In genomic region chr3:51377878-51378664, GRCm38 (mm10) we compare ENCODE assay signal across 8 mouse cellular contexts. TPM values are rescaled to one million over a fixed set of nuclear protein-coding genes. Genes with fewer than 3 reads are reported as not detected.
A peak's percentile ranks its signal among the peaks of the same experiment; 100 is the strongest.
DNase-seq lines count a peak whose midpoint lies in the region; ATAC-seq and TF ChIP-seq lines count a peak whose summit lies in the region.

No protein-coding gene starts in this region.

- peak; percentile 71 for DNase-seq in 3T3-L1 (ENCODE audit: low read depth, low spot score)
- peak; percentile 82 for DNase-seq in embryonic facial prominence, embryonic 11.5 days (ENCODE audit: low spot score)
- no peak for DNase-seq in hindbrain, embryonic 10.5 days (ENCODE audit: low spot score)
- DNase-seq in liver, adult 2 months (ENCODE audit: extremely low read depth, low read depth, low spot score) = peak; percentile 64
- peak; percentile 70 for DNase-seq in midbrain, postnatal 0 days (ENCODE audit: low spot score)
- DNase-seq in right cerebral cortex, postnatal 14 days = no peak
- DNase-seq in urinary bladder, postnatal 10 days (ENCODE audit: low spot score) = no peak

- H3K4me1 ChIP-seq in embryonic facial prominence, embryonic 11.5 days (ENCODE audit: control insufficient read depth, insufficient read depth, low read length) = no peaks in the 10 kb centered on the region
- H3K4me1 ChIP-seq in hindbrain, embryonic 10.5 days (replicated peaks) = peaks cover 5% of the 10 kb centered on the region; the same call in 1 of the 2 replicates
- H3K4me1 ChIP-seq in liver, adult 2 months (ENCODE audit: control insufficient read depth, insufficient read depth, low read length) = peaks cover 8% of the 10 kb centered on the region
- no peaks in the 10 kb centered on the region for H3K4me1 ChIP-seq in midbrain, postnatal 0 days (ENCODE audit: insufficient read depth, low read length)

- no peak for TF ChIP-seq POLR2A in liver, adult 2 months (IDR thresholded peaks at IDR 0.05; ENCODE audit: extremely low read depth, insufficient read depth, low read length)

- peak; percentile 9; the same call in 1 of the 2 replicates for TF ChIP-seq CTCF in liver, adult 2 months (IDR thresholded peaks at IDR 0.05; ENCODE audit: low read depth, low read length)
- TF ChIP-seq CTCF in midbrain, postnatal 0 days (IDR thresholded peaks at IDR 0.05) = peak; percentile 71

- no peak overlapping the region for H3K27ac ChIP-seq in embryonic facial prominence, embryonic 11.5 days (replicated peaks; ENCODE audit: low read depth, low read length)
- peak overlapping the region; percentile 53; the same call in 1 of the 2 replicates for H3K27ac ChIP-seq in hindbrain, embryonic 10.5 days
- no peak overlapping the region for H3K27ac ChIP-seq in liver, adult 2 months (replicated peaks; ENCODE audit: insufficient read depth, low read depth, low read length)
- H3K27ac ChIP-seq in midbrain, postnatal 0 days (ENCODE audit: low read depth, low read length) = no peak overlapping the region

- H3K4me3 ChIP-seq in embryonic facial prominence, embryonic 11.5 days (ENCODE audit: low read depth, low read length) = peak overlapping the region; percentile 11; the same call in 1 of the 2 replicates
- H3K4me3 ChIP-seq in hindbrain, embryonic 10.5 days = peak overlapping the region; percentile 37
- peak overlapping the region; percentile 39 for H3K4me3 ChIP-seq in liver, adult 2 months (ENCODE audit: insufficient read depth, low read depth, low read length)
- peak overlapping the region; percentile 18; the same call in 1 of the 2 replicates for H3K4me3 ChIP-seq in midbrain, postnatal 0 days (ENCODE audit: low read depth, low read length)

- H3K4me2 ChIP-seq in embryonic facial prominence, embryonic 11.5 days (ENCODE audit: low read depth, low read length) = peak overlapping the region; percentile 7
- peak overlapping the region; percentile 33 for H3K4me2 ChIP-seq in midbrain, postnatal 0 days (ENCODE audit: low read depth, low read length, poor library complexity, severe bottlenecking)

- H3K9ac ChIP-seq in embryonic facial prominence, embryonic 11.5 days (replicated peaks; ENCODE audit: low read length) = no peak overlapping the region; the same call in 1 of the 2 replicates
- H3K9ac ChIP-seq in liver, adult 2 months (ENCODE audit: low read depth, low read length) = peak overlapping the region; percentile 51
- H3K9ac ChIP-seq in midbrain, postnatal 0 days (replicated peaks; ENCODE audit: low read length, poor library complexity, severe bottlenecking) = no peak overlapping the region

- WGBS in embryonic facial prominence, embryonic 11.5 days = 42% methylated on average over 31 of the region's 31 CpGs
- 52% methylated on average over 31 of the region's 31 CpGs for whole genome bisulfite sequencing in hindbrain, embryonic 10.5 days
- 35% methylated on average over 31 of the region's 31 CpGs for WGBS in liver, adult 2 months
- WGBS in midbrain, postnatal 0 days = 37% methylated on average over 31 of the region's 31 CpGs

- no peaks in the 10 kb centered on the region for H3K36me3 ChIP-seq in embryonic facial prominence, embryonic 11.5 days (replicated peaks; ENCODE audit: control insufficient read depth, insufficient read depth, low read depth, low read length)
- no peaks in the 10 kb centered on the region for H3K36me3 ChIP-seq in hindbrain, embryonic 10.5 days
- H3K36me3 ChIP-seq in liver, adult 2 months (ENCODE audit: control insufficient read depth, insufficient read depth, low read length) = no peaks in the 10 kb centered on the region
- H3K36me3 ChIP-seq in midbrain, postnatal 0 days (ENCODE audit: insufficient read depth, low read length) = no peaks in the 10 kb centered on the region

- peak; percentile 83 for ATAC-seq in CD4-positive, CD25-positive, alpha-beta regulatory T cell, adult 4 months
- ATAC-seq in embryonic facial prominence, embryonic 11.5 days (replicated peaks; ENCODE audit: insufficient number of reproducible peaks, low FRiP score, low TSS enrichment, low read depth) = 0 out of 2 replicates have a peak, but pooled peaks have one; percentile 8
- ATAC-seq in midbrain, postnatal 0 days (ENCODE audit: low FRiP score) = no peak

- H3K27me3 ChIP-seq in embryonic facial prominence, embryonic 11.5 days (ENCODE audit: control insufficient read depth, insufficient read depth, low read length) = no peaks in the 10 kb centered on the region
- no peaks in the 10 kb centered on the region for H3K27me3 ChIP-seq in hindbrain, embryonic 10.5 days (ENCODE audit: insufficient read depth, poor library complexity, severe bottlenecking)
- no peaks in the 10 kb centered on the region for H3K27me3 ChIP-seq in liver, adult 2 months (ENCODE audit: control insufficient read depth, insufficient read depth, low read length)
- H3K27me3 ChIP-seq in midbrain, postnatal 0 days (ENCODE audit: insufficient read depth, low read length) = no peaks in the 10 kb centered on the region

- no peaks in the 10 kb centered on the region for H3K9me3 ChIP-seq in embryonic facial prominence, embryonic 11.5 days (replicated peaks; ENCODE audit: control insufficient read depth, low read length)
- H3K9me3 ChIP-seq in hindbrain, embryonic 10.5 days = no peaks in the 10 kb centered on the region
- H3K9me3 ChIP-seq in midbrain, postnatal 0 days (ENCODE audit: low read length) = no peaks in the 10 kb centered on the region

- H3K79me2 ChIP-seq in liver, adult 2 months (ENCODE audit: control insufficient read depth, insufficient read depth, low read length) = no peaks in the 10 kb centered on the region

RNA-seq across cellular contexts. Expression of gene Mgarp, which starts 18.5 kb away (rescaled TPM):
- 1 to 10 TPM; 1.7 to 2.4 TPM for polyA plus RNA-seq in CD4-positive, CD25-positive, alpha-beta regulatory T cell, adult 4 months (2017; shearing (Covaris generic))
- 9.1 and 16.1 TPM in 2 replicates for polyA plus RNA-seq in embryonic facial prominence, embryonic 11.5 days (2014; fragmentation: Nextera tagmentation; extraction: Ambion mirVana)
- polyA plus RNA-seq in hindbrain, embryonic 10.5 days (2016; fragmentation: Nextera tagmentation; extraction: Ambion mirVana) = 7.5 and 11.8 TPM in 2 replicates
- total RNA-seq in liver, adult 2 months (2014; rRNA removed) = 2.8 TPM in 1 of 2 replicates, not detected in the other
- 0.10 TPM in 1 of 2 replicates, not detected in the other for polyA plus RNA-seq in liver, adult 2 months (2012; rRNA removed)
- total RNA-seq in midbrain, postnatal 0 days (2014; rRNA removed) = 0.49 TPM in 1 of 2 replicates, not detected in the other
- polyA plus RNA-seq in midbrain, postnatal 0 days (2015; fragmentation: Nextera tagmentation; extraction: Ambion mirVana) = 0.40 and 0.49 TPM in 2 replicates

RNA-seq across cellular contexts. Expression of gene Ndufc1, which starts 30.7 kb away (rescaled TPM):
- 100 to 1,000 TPM; 177 to 260 TPM for polyA plus RNA-seq in CD4-positive, CD25-positive, alpha-beta regulatory T cell, adult 4 months (2017; shearing (Covaris generic))
- 722 TPM in 2 replicates for polyA plus RNA-seq in embryonic facial prominence, embryonic 11.5 days (2014; fragmentation: Nextera tagmentation; extraction: Ambion mirVana)
- 675 and 776 TPM in 2 replicates for polyA plus RNA-seq in hindbrain, embryonic 10.5 days (2016; fragmentation: Nextera tagmentation; extraction: Ambion mirVana)
- 104 and 139 TPM in 2 replicates for total RNA-seq in liver, adult 2 months (2014; rRNA removed)
- polyA plus RNA-seq in liver, adult 2 months (2012; rRNA removed) = 179 and 231 TPM in 2 replicates
- total RNA-seq in midbrain, postnatal 0 days (2014; rRNA removed) = 31.5 and 36.4 TPM in 2 replicates
- 961 and 994 TPM in 2 replicates for polyA plus RNA-seq in midbrain, postnatal 0 days (2015; fragmentation: Nextera tagmentation; extraction: Ambion mirVana)

RNA-seq across cellular contexts. Expression of gene Naa15, which starts 36.9 kb away (rescaled TPM):
- polyA plus RNA-seq in CD4-positive, CD25-positive, alpha-beta regulatory T cell, adult 4 months (2017; shearing (Covaris generic)) = 10 to 100 TPM; 18.4 to 30.4 TPM
- 49.1 and 54.9 TPM in 2 replicates for polyA plus RNA-seq in embryonic facial prominence, embryonic 11.5 days (2014; fragmentation: Nextera tagmentation; extraction: Ambion mirVana)
- polyA plus RNA-seq in hindbrain, embryonic 10.5 days (2016; fragmentation: Nextera tagmentation; extraction: Ambion mirVana) = 53.2 and 64.6 TPM in 2 replicates
- total RNA-seq in liver, adult 2 months (2014; rRNA removed) = 14.8 TPM in 2 replicates
- polyA plus RNA-seq in liver, adult 2 months (2012; rRNA removed) = 1.8 and 2.0 TPM in 2 replicates
- 19.5 and 33.8 TPM in 2 replicates for total RNA-seq in midbrain, postnatal 0 days (2014; rRNA removed)
- 26.4 and 29.7 TPM in 2 replicates for polyA plus RNA-seq in midbrain, postnatal 0 days (2015; fragmentation: Nextera tagmentation; extraction: Ambion mirVana)

RNA-seq across cellular contexts. Expression of gene Elf2, which starts 37.6 kb away (rescaled TPM):
- polyA plus RNA-seq in CD4-positive, CD25-positive, alpha-beta regulatory T cell, adult 4 months (2017; shearing (Covaris generic)) = 10 to 100 TPM; 55.9 to 66.9 TPM
- polyA plus RNA-seq in embryonic facial prominence, embryonic 11.5 days (2014; fragmentation: Nextera tagmentation; extraction: Ambion mirVana) = 47.3 and 48.9 TPM in 2 replicates
- 35.4 and 40.5 TPM in 2 replicates for polyA plus RNA-seq in hindbrain, embryonic 10.5 days (2016; fragmentation: Nextera tagmentation; extraction: Ambion mirVana)
- total RNA-seq in liver, adult 2 months (2014; rRNA removed) = 22.1 and 23.8 TPM in 2 replicates
- 13.8 and 14.0 TPM in 2 replicates for polyA plus RNA-seq in liver, adult 2 months (2012; rRNA removed)
- total RNA-seq in midbrain, postnatal 0 days (2014; rRNA removed) = 38.7 and 45.6 TPM in 2 replicates
- 22.2 and 26.1 TPM in 2 replicates for polyA plus RNA-seq in midbrain, postnatal 0 days (2015; fragmentation: Nextera tagmentation; extraction: Ambion mirVana)

Comparison
In these comparisons a context has a peak if more than half of its experiments do, and no peak if none do; other contexts are left out.
1. DNase-seq: peak in 3T3-L1 (single experiment), embryonic facial prominence, embryonic 11.5 days (single experiment), liver, adult 2 months (single experiment) and midbrain, postnatal 0 days (single experiment); none in hindbrain, embryonic 10.5 days (single experiment), right cerebral cortex, postnatal 14 days (single experiment) and urinary bladder, postnatal 10 days (single experiment).
2. Peak in every context shown above with its lines, with median percentiles within 50 percentile points of each other: H3K4me3 ChIP-seq.